Mouse (Mus musculus) limb, embryonic 11.5 days (tissue): ENCODE data around the gene Lcn12. TPM values are rescaled to one million over a fixed set of nuclear protein-coding genes. Genes with fewer than 3 reads are reported as not detected.

Experiments used
- microRNA-seq: library from miRNA; unstranded; fragments of <30 nt; microRNA quantifications from one replicate; pipeline ENCODE4, GENCODE M21; 2016
- polyA plus RNA-seq: library from polyadenylated mRNA; unstranded; fragments of >200 nt; fragmentation: Nextera tagmentation; extraction: Ambion mirVana; gene quantifications from 2 replicates; pipeline ENCODE4 v1.2.1, GENCODE M21; 2014

Lcn12 gene
- polyA plus RNA-seq, 1 experiment from 2014 or later = not detected

Small RNA genes lying within 50 kb of the gene (microRNA-seq; reads per million reads assigned to microRNA genes)
- not detected for gene Mir3087

Other genes with a start within 250 kb of the Lcn12 start
- 4.0 and 6.6 TPM in 2 replicates for gene AL732309.1, start 247.0 kb downstream of the Lcn12 start, polyA plus RNA-seq
- 11.1 and 14.6 TPM in 2 replicates for gene Tmem203, start 238.5 kb downstream of the Lcn12 start, polyA plus RNA-seq
- gene Tprn, start 231.3 kb downstream of the Lcn12 start, polyA plus RNA-seq = 5.6 and 5.7 TPM in 2 replicates
- 237 and 242 TPM in 2 replicates for gene Ssna1, start 221.5 kb downstream of the Lcn12 start, polyA plus RNA-seq
- 118 and 120 TPM in 2 replicates for gene Anapc2, start 221.4 kb downstream of the Lcn12 start, polyA plus RNA-seq
- gene Tmem210, start 205.8 kb downstream of the Lcn12 start, polyA plus RNA-seq = not detected in 2 replicates
- gene Lrrc26, start 204.0 kb downstream of the Lcn12 start, polyA plus RNA-seq = not detected in 2 replicates
- gene Grin1, start 174.7 kb downstream of the Lcn12 start, polyA plus RNA-seq = 0.60 and 1.4 TPM in 2 replicates
- 81.9 and 97.6 TPM in 2 replicates for gene Man1b1, start 161.6 kb downstream of the Lcn12 start, polyA plus RNA-seq
- gene Dpp7, start 137.6 kb downstream of the Lcn12 start, polyA plus RNA-seq = 16.6 and 18.8 TPM in 2 replicates
- gene Uap1l1, start 128.2 kb downstream of the Lcn12 start, polyA plus RNA-seq = 8.9 and 9.1 TPM in 2 replicates
- gene Sapcd2, start 121.6 kb downstream of the Lcn12 start, polyA plus RNA-seq = 63.0 and 69.4 TPM in 2 replicates
- gene Entpd2, start 98.0 kb downstream of the Lcn12 start, polyA plus RNA-seq = not detected in 2 replicates
- 6.1 and 6.8 TPM in 2 replicates for gene Npdc1, start 94.6 kb downstream of the Lcn12 start, polyA plus RNA-seq
- gene Fut7, start 70.6 kb downstream of the Lcn12 start, polyA plus RNA-seq = not detected in 2 replicates
- gene Abca2, start 65.2 kb downstream of the Lcn12 start, polyA plus RNA-seq = 3.1 and 3.8 TPM in 2 replicates
- 0.81 TPM in 1 of 2 replicates, not detected in the other for gene Clic3, start 37.1 kb downstream of the Lcn12 start, polyA plus RNA-seq
- 15.0 and 18.1 TPM in 2 replicates for gene Paxx, start 32.8 kb downstream of the Lcn12 start, polyA plus RNA-seq
- gene Ptgds, start 23.9 kb downstream of the Lcn12 start, polyA plus RNA-seq = not detected in 2 replicates
- gene Fbxw5, start 6.8 kb upstream of the Lcn12 start, polyA plus RNA-seq = 68.0 and 72.3 TPM in 2 replicates
- 5.6 and 5.8 TPM in 2 replicates for gene C8g, start 7.8 kb upstream of the Lcn12 start, polyA plus RNA-seq
- 40.0 and 40.6 TPM in 2 replicates for gene Traf2, start 53.0 kb upstream of the Lcn12 start, polyA plus RNA-seq
- 324 and 330 TPM in 2 replicates for gene Edf1, start 63.9 kb upstream of the Lcn12 start, polyA plus RNA-seq
- 3.1 and 7.0 TPM in 2 replicates for gene Mamdc4, start 80.9 kb upstream of the Lcn12 start, polyA plus RNA-seq
- 161 and 162 TPM in 2 replicates for gene Phpt1, start 81.3 kb upstream of the Lcn12 start, polyA plus RNA-seq
- 0.04 TPM in 1 of 2 replicates, not detected in the other for gene Ajm1, start 87.8 kb upstream of the Lcn12 start, polyA plus RNA-seq
- gene Rabl6, start 114.6 kb upstream of the Lcn12 start, polyA plus RNA-seq = 59.3 and 65.6 TPM in 2 replicates
- gene Ccdc183, start 123.8 kb upstream of the Lcn12 start, polyA plus RNA-seq = 0.15 and 0.16 TPM in 2 replicates
- gene Tmem141, start 128.1 kb upstream of the Lcn12 start, polyA plus RNA-seq = 18.7 and 20.7 TPM in 2 replicates
- gene Fcna, start 134.1 kb upstream of the Lcn12 start, polyA plus RNA-seq = 0.35 and 0.54 TPM in 2 replicates
- not detected in 2 replicates for gene Lcn8, start 159.2 kb upstream of the Lcn12 start, polyA plus RNA-seq
- gene Lcn5, start 164.0 kb upstream of the Lcn12 start, polyA plus RNA-seq = not detected in 2 replicates
- gene Lcn6, start 182.9 kb upstream of the Lcn12 start, polyA plus RNA-seq = not detected in 2 replicates
- not detected in 2 replicates for gene Lcn10, start 188.8 kb upstream of the Lcn12 start, polyA plus RNA-seq
- gene Obp2a, start 206.1 kb upstream of the Lcn12 start, polyA plus RNA-seq = not detected in 2 replicates
- gene Bmyc, start 212.8 kb upstream of the Lcn12 start, polyA plus RNA-seq = 73.9 and 79.2 TPM in 2 replicates
- gene Obp2b, start 243.1 kb upstream of the Lcn12 start, polyA plus RNA-seq = not detected in 2 replicates